Mouse (Mus musculus) thymus, adult 2 months (tissue): ENCODE measurements around the gene Cdyl2. TPM values are rescaled to one million over a fixed set of nuclear protein-coding genes. Genes with fewer than 3 reads are reported as not detected.

ENCODE experiments used
- DNase-seq: peaks from one replicate; pipeline ENCODE4 v3.0.0; 2021
- H3K27ac ChIP-seq: fragments of 200-500 bp; 2 replicates; pipeline ENCODE4 v1.5.1; 2012; ENCODE audit warnings: low read length, control low read depth; ENCODE audit not compliant: control insufficient read depth, insufficient read depth
- H3K27me3 ChIP-seq: fragments of 200-500 bp; 2 replicates; pipeline ENCODE4 v1.6.1; 2012; ENCODE audit warnings: mild to moderate bottlenecking, low read length, moderate library complexity, mixed read lengths; ENCODE audit not compliant: control insufficient read depth, insufficient read depth
- H3K36me3 ChIP-seq: fragments of 200-500 bp; 2 replicates; pipeline ENCODE4 v1.6.1; 2012; ENCODE audit warnings: mild to moderate bottlenecking, low read length, moderate library complexity; ENCODE audit not compliant: control insufficient read depth, insufficient read depth
- H3K4me1 ChIP-seq: fragments of 200-500 bp; replicated peaks from 2 replicates; pipeline ENCODE4 v1.6.1; 2012; ENCODE audit warnings: low read length; ENCODE audit not compliant: control insufficient read depth, insufficient read depth
- H3K4me3 ChIP-seq: fragments of 200-500 bp; 2 replicates; pipeline ENCODE4 v1.5.1; 2012; ENCODE audit warnings: mild to moderate bottlenecking, low read length, control low read depth, moderate library complexity; ENCODE audit not compliant: control insufficient read depth, insufficient read depth
- CTCF ChIP-seq: fragments of 200-500 bp; IDR thresholded peaks from 2 replicates; pipeline ENCODE4 v1.5.1; 2012; ENCODE audit warnings: mild to moderate bottlenecking, control low read depth, low read length, moderate library complexity, borderline replicate concordance; ENCODE audit not compliant: control insufficient read depth, poor library complexity, insufficient read depth; ENCODE audit errors: extremely low read depth
- POLR2A ChIP-seq: fragments of 200-500 bp; IDR thresholded peaks from 2 replicates; pipeline ENCODE4 v1.6.1; 2012; ENCODE audit warnings: mild to moderate bottlenecking, low read length, control low read depth, moderate library complexity; ENCODE audit not compliant: control insufficient read depth, poor library complexity, insufficient read depth; ENCODE audit errors: extremely low read depth
- WGBS: fragments of 180-500 bp; shearing (Covaris S2); methylation state at CpG from one replicate; pipeline ENCODE4 v1.1.7; 2018; 5-methylcytosine and 5-hydroxymethylcytosine counted together
- polyA plus RNA-seq: library from polyadenylated mRNA; depleted of rRNA; stranded (reverse); fragments of >200 nt; gene quantifications from 2 replicates; pipeline ENCODE4 v1.2.3, GENCODE M21; 2012

Gene Cdyl2
- polyA plus RNA-seq, 1 experiment = 12.1 TPM

- no peak for TF ChIP-seq POLR2A
- TF ChIP-seq CTCF = no peak
- H3K4me1 ChIP-seq = peaks cover 2% of the 10 kb centered on the region
- WGBS = 99% methylated on average over 7 of the region's 7 CpGs
- no peaks in the 10 kb centered on the region for H3K27me3 ChIP-seq
- no peak overlapping the region for H3K27ac ChIP-seq
- no peak for DNase-seq
- H3K4me3 ChIP-seq = no peak overlapping the region
- no peaks in the 10 kb centered on the region for H3K36me3 ChIP-seq
These were observed 63.8 kb downstream of the Cdyl2 start for GRCm38 (mm10) chr8:116668977-116669376.

DNA sequence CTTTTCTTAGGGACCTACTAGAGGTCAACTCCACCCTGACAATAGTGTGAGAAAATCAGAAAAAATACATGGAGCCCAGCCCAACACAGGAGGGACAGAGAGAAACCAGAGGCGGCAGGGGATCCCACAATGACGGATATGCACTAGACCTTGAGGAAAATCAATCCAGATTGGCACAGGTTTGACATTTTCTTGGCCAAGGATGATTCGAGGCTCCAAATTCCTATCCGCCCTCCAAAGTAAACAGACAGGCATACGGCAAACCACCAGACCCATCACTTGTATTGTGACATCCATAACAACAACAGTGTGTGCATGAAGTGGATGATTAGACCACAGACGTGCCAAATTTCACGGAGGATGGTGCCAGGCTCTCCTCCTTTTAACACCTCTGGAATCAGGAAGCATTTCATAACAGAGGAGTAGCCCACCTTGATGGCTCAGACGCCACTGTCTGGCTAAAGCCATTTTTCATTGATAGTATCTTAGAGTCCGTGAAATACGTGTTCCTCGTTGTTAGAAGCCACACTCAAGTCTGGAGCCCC lies 65.9 kb downstream of the Cdyl2 start:
- H3K27ac ChIP-seq = no peak overlapping the region
- 94% methylated on average over 11 of the region's 11 CpGs for WGBS
- no peak for DNase-seq
- H3K27me3 ChIP-seq = no peaks in the 10 kb centered on the region
- no peak overlapping the region for H3K4me3 ChIP-seq
- no peaks in the 10 kb centered on the region for H3K4me1 ChIP-seq
- H3K36me3 ChIP-seq = no peaks in the 10 kb centered on the region
- TF ChIP-seq CTCF (no peak), POLR2A (no peak)

DNA sequence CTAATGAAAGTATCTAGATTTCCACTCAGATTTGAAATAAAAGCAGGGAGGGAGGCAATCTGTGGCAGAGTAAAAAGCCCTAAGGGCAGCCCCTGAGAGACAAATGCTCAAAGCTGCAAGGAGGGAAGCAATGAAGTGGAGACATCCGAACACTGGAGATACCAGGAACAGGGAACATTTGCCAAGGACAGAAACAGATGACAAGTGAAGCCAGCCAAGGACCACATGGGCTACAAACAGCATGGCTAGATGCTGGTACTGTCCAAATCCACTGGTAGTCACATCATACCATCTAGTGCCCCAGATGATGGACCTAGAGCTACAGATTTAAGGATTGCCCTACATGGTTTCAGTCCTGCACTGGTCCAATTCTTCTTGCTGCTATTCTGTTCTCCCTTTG lies 71.3 kb downstream of the Cdyl2 start:
- no peak overlapping the region for H3K27ac ChIP-seq
- no peaks in the 10 kb centered on the region for H3K27me3 ChIP-seq
- no peaks in the 10 kb centered on the region for H3K36me3 ChIP-seq
- DNase-seq = no peak
- H3K4me3 ChIP-seq = no peak overlapping the region
- TF ChIP-seq POLR2A = no peak
- no peak for TF ChIP-seq CTCF
- no peaks in the 10 kb centered on the region for H3K4me1 ChIP-seq
- 94% methylated on average over 1 of the region's 1 CpGs for WGBS

GRCm38 (mm10) chr8:116656811-116657210 lies 76.0 kb downstream of the Cdyl2 start:
- no peak for TF ChIP-seq POLR2A
- TF ChIP-seq CTCF = no peak
- DNase-seq = no peak
- H3K4me1 ChIP-seq = no peaks in the 10 kb centered on the region
- H3K36me3 ChIP-seq = no peaks in the 10 kb centered on the region
- H3K4me3 ChIP-seq = no peak overlapping the region
- no peak overlapping the region for H3K27ac ChIP-seq
- no peaks in the 10 kb centered on the region for H3K27me3 ChIP-seq
- WGBS = 93% methylated on average over 3 of the region's 3 CpGs

DNA sequence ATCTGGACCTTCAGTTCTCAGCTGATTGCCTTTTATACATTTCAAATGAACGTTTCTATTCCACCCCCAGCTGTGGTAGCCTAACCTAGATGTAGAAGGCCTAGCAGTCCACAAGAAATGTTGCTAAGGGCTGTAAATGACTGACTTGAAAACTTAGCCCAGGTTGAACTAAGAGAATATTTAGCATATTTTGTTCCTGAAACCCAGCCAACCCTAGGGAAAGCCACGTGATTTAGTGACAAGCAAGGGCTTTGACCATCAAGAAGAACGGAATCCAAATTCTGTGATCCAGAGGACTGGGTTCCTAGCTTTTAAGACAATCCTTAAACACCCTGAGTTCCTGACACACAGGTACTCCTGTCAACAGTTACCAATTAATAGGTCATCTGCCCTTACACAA lies 77.9 kb downstream of the Cdyl2 start:
- no peaks in the 10 kb centered on the region for H3K27me3 ChIP-seq
- H3K36me3 ChIP-seq = no peaks in the 10 kb centered on the region
- TF ChIP-seq POLR2A (no peak), CTCF (no peak)
- H3K4me3 ChIP-seq = no peak overlapping the region
- 89% methylated on average over 3 of the region's 3 CpGs for WGBS
- no peak overlapping the region for H3K27ac ChIP-seq
- no peak for DNase-seq
- no peaks in the 10 kb centered on the region for H3K4me1 ChIP-seq

GRCm38 (mm10) chr8:116652949-116653348 lies 79.8 kb downstream of the Cdyl2 start:
- H3K4me3 ChIP-seq = no peak overlapping the region
- H3K27ac ChIP-seq = no peak overlapping the region
- H3K4me1 ChIP-seq = no peaks in the 10 kb centered on the region
- no peaks in the 10 kb centered on the region for H3K36me3 ChIP-seq
- no peaks in the 10 kb centered on the region for H3K27me3 ChIP-seq
- TF ChIP-seq CTCF (no peak), POLR2A (no peak)
- WGBS = 94% methylated on average over 4 of the region's 4 CpGs
- no peak for DNase-seq
